ENCODE assay signal across 9 mouse cellular contexts in the genomic region with DNA sequence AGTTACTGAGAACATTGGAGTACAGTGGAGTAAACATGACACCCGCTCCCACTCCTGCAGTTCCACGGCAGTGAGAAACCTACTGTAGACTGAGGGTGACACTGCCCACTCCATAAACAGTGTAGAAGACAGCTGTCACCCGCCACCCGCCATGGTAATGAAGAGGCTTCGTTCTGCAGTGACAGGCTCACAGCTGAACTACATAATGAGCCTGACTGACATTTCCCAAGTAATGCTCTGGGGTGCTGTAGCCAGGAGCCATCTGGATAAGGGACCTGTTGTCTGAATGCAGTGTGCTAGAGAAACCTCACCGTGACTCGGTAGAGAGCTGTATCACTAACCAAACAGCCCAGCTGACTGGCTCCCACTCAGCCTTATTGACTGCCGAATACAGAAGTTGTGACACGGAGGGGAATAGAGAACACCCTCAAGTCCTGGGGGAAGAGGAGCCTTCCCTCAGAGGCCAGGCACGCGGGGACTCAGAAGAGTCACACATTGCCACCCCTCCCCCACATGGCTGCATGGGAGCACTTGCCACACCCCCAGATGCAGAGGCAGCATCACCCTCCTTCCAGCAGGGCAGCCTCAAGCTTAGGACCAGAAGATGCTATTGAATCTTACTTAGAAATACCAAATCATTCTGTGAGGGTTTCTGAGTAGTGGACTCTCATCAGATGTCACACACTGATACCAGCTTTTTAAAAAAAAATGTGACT. TPM values are rescaled to one million over a fixed set of nuclear protein-coding genes. Genes with fewer than 3 reads are reported as not detected.
DNase-seq lines count a peak whose midpoint lies in the region; ATAC-seq and TF ChIP-seq lines count a peak whose summit lies in the region.
"Had no signal": no experiment of that assay in that cellular context is flagged by ENCODE, and none has a peak within 500 bp of the region (broad histone marks: within the 10 kb centered on the region; RNA-seq: fewer than 3 reads in every experiment).

No protein-coding gene starts in this region.

- no peak for TF ChIP-seq CTCF in cerebellum, adult 2 months (IDR thresholded peaks at IDR 0.05; ENCODE audit: borderline replicate concordance, insufficient read depth, low read depth, low read length)

- DNase-seq in kidney, postnatal 14 days = no peak
- peak; percentile 39 for DNase-seq in ZHBTc4 (ENCODE audit: low read depth, low spot score)
- DNase-seq in midbrain, embryonic 14.5 days = peak; percentile 31
- DNase-seq in cerebellum, adult 2 months = no peak
- DNase-seq in ovary, postnatal 14 days (ENCODE audit: low spot score) = no peak

- H3K4me3 ChIP-seq in kidney, embryonic 15.5 days (replicated peaks) = no peak overlapping the region
- no peak overlapping the region for H3K4me3 ChIP-seq in forebrain, embryonic 16.5 days (replicated peaks; ENCODE audit: low read length)
- H3K4me3 ChIP-seq in midbrain, embryonic 14.5 days (replicated peaks; ENCODE audit: low read depth, low read length) = no peak overlapping the region
- H3K4me3 ChIP-seq in cerebellum, adult 2 months (replicated peaks; ENCODE audit: insufficient read depth, low read depth, low read length) = no peak overlapping the region
- no peak overlapping the region for H3K4me3 ChIP-seq in intestine, embryonic 16.5 days (ENCODE audit: low read length)
- H3K4me3 ChIP-seq: embryonic facial prominence, embryonic 13.5 days had no signal

- ATAC-seq in kidney, embryonic 15.5 days (replicated peaks; ENCODE audit: low FRiP score) = peak; percentile 41; the same call in 1 of the 2 replicates
- ATAC-seq in forebrain, embryonic 16.5 days = peak; percentile 87
- no peak for ATAC-seq in midbrain, embryonic 14.5 days (ENCODE audit: low FRiP score, low TSS enrichment)
- no peak for ATAC-seq in intestine, embryonic 16.5 days

- WGBS in kidney, embryonic 15.5 days = 34% methylated on average over 11 of the region's 11 CpGs
- 31% methylated on average over 11 of the region's 11 CpGs for WGBS in forebrain, embryonic 16.5 days
- WGBS in midbrain, embryonic 14.5 days = 41% methylated on average over 11 of the region's 11 CpGs
- WGBS in cerebellum, adult 2 months = 32% methylated on average over 11 of the region's 11 CpGs
- 43% methylated on average over 11 of the region's 11 CpGs for WGBS in intestine, embryonic 16.5 days

- H3K27me3 ChIP-seq in kidney, embryonic 15.5 days = no peaks in the 10 kb centered on the region
- H3K27me3 ChIP-seq in forebrain, embryonic 16.5 days (replicated peaks; ENCODE audit: control insufficient read depth, insufficient read depth, low read length) = no peaks in the 10 kb centered on the region
- H3K27me3 ChIP-seq in midbrain, embryonic 14.5 days (ENCODE audit: control insufficient read depth, insufficient read depth, low read length) = no peaks in the 10 kb centered on the region
- no peaks in the 10 kb centered on the region for H3K27me3 ChIP-seq in cerebellum, adult 2 months (ENCODE audit: control insufficient read depth, insufficient read depth, low read length)
- no peaks in the 10 kb centered on the region for H3K27me3 ChIP-seq in intestine, embryonic 16.5 days (replicated peaks; ENCODE audit: control insufficient read depth, insufficient read depth, low read length)
- H3K27me3 ChIP-seq: embryonic facial prominence, embryonic 13.5 days had no signal

- no peak overlapping the region for H3K4me2 ChIP-seq in kidney, embryonic 15.5 days
- no peak overlapping the region for H3K4me2 ChIP-seq in forebrain, embryonic 16.5 days (ENCODE audit: low read length)
- no peak overlapping the region for H3K4me2 ChIP-seq in midbrain, embryonic 14.5 days (ENCODE audit: low read length)
- H3K4me2 ChIP-seq in intestine, embryonic 16.5 days (ENCODE audit: low read depth, low read length) = no peak overlapping the region
- H3K4me2 ChIP-seq: embryonic facial prominence, embryonic 13.5 days had no signal

- H3K9ac ChIP-seq in kidney, embryonic 15.5 days = no peak overlapping the region
- H3K9ac ChIP-seq in forebrain, embryonic 16.5 days (replicated peaks; ENCODE audit: low read depth, low read length) = no peak overlapping the region
- no peak overlapping the region for H3K9ac ChIP-seq in midbrain, embryonic 14.5 days (replicated peaks; ENCODE audit: low read length)
- H3K9ac ChIP-seq in intestine, embryonic 16.5 days (ENCODE audit: low read depth, low read length) = no peak overlapping the region
- H3K9ac ChIP-seq: embryonic facial prominence, embryonic 13.5 days had no signal

- no peaks in the 10 kb centered on the region for H3K9me3 ChIP-seq in kidney, embryonic 15.5 days (replicated peaks)
- no peaks in the 10 kb centered on the region for H3K9me3 ChIP-seq in forebrain, embryonic 16.5 days (ENCODE audit: control insufficient read depth, low read length)
- H3K9me3 ChIP-seq in midbrain, embryonic 14.5 days (ENCODE audit: control insufficient read depth, low read length) = no peaks in the 10 kb centered on the region
- no peaks in the 10 kb centered on the region for H3K9me3 ChIP-seq in intestine, embryonic 16.5 days (ENCODE audit: control insufficient read depth, low read length)
- H3K9me3 ChIP-seq: embryonic facial prominence, embryonic 13.5 days had no signal

- no peak for TF ChIP-seq POLR2A in cerebellum, adult 2 months (IDR thresholded peaks at IDR 0.05; ENCODE audit: borderline replicate concordance, insufficient read depth, low read length)

- H3K4me1 ChIP-seq in kidney, embryonic 15.5 days = peaks cover 5% of the 10 kb centered on the region; the same call in 1 of the 2 replicates
- peaks cover 7% of the 10 kb centered on the region for H3K4me1 ChIP-seq in forebrain, embryonic 16.5 days (replicated peaks; ENCODE audit: control insufficient read depth, insufficient read depth, low read length)
- H3K4me1 ChIP-seq in midbrain, embryonic 14.5 days (ENCODE audit: control insufficient read depth, insufficient read depth, low read length) = no peaks in the 10 kb centered on the region
- H3K4me1 ChIP-seq in cerebellum, adult 2 months (ENCODE audit: control insufficient read depth, insufficient read depth, low read length) = no peaks in the 10 kb centered on the region
- no peaks in the 10 kb centered on the region for H3K4me1 ChIP-seq in intestine, embryonic 16.5 days (ENCODE audit: control insufficient read depth, insufficient read depth, low read length)

- H3K27ac ChIP-seq in kidney, embryonic 15.5 days = no peak overlapping the region
- H3K27ac ChIP-seq in forebrain, embryonic 16.5 days (ENCODE audit: low read length) = no peak overlapping the region
- H3K27ac ChIP-seq in midbrain, embryonic 14.5 days (replicated peaks; ENCODE audit: low read depth, low read length) = no peak overlapping the region
- no peak overlapping the region for H3K27ac ChIP-seq in cerebellum, adult 2 months (ENCODE audit: insufficient read depth, low read length)
- H3K27ac ChIP-seq in intestine, embryonic 16.5 days (ENCODE audit: low read length) = no peak overlapping the region
- H3K27ac ChIP-seq: embryonic facial prominence, embryonic 13.5 days had no signal

- peaks cover 30% of the 10 kb centered on the region for H3K36me3 ChIP-seq in kidney, embryonic 15.5 days
- H3K36me3 ChIP-seq in forebrain, embryonic 16.5 days (ENCODE audit: control insufficient read depth, insufficient read depth) = no peaks in the 10 kb centered on the region; the same call in 1 of the 2 replicates
- peaks cover 25% of the 10 kb centered on the region for H3K36me3 ChIP-seq in midbrain, embryonic 14.5 days (ENCODE audit: control insufficient read depth, insufficient read depth, low read length)
- peaks cover 2% of the 10 kb centered on the region; the same call in 1 of the 2 replicates for H3K36me3 ChIP-seq in intestine, embryonic 16.5 days (ENCODE audit: control insufficient read depth, insufficient read depth, low read length)

RNA-seq across cellular contexts. Expression of gene Usp50, which starts 17.2 kb away (rescaled TPM):
- 2.7 and 3.4 TPM in 2 replicates for polyA plus RNA-seq in kidney, embryonic 15.5 days (2015; fragmentation: Nextera tagmentation; extraction: Ambion mirVana)
- polyA plus RNA-seq in forebrain, embryonic 16.5 days (2015; fragmentation: Nextera tagmentation; extraction: Ambion mirVana) = 1.9 and 2.2 TPM in 2 replicates
- polyA plus RNA-seq in midbrain, embryonic 14.5 days (2014; fragmentation: Nextera tagmentation; extraction: Ambion mirVana) = 3.1 TPM in 2 replicates
- polyA plus RNA-seq in cerebellum, adult 2 months (2012; rRNA removed) = 1.9 and 2.5 TPM in 2 replicates
- polyA plus RNA-seq in intestine, embryonic 16.5 days (2015; fragmentation: Nextera tagmentation; extraction: Ambion mirVana) = 1.4 and 1.5 TPM in 2 replicates

RNA-seq across cellular contexts. Expression of gene Usp8, which starts 58.9 kb away (rescaled TPM):
- 42.6 and 43.6 TPM in 2 replicates for polyA plus RNA-seq in kidney, embryonic 15.5 days (2015; fragmentation: Nextera tagmentation; extraction: Ambion mirVana)
- polyA plus RNA-seq in forebrain, embryonic 16.5 days (2015; fragmentation: Nextera tagmentation; extraction: Ambion mirVana) = 28.8 and 34.5 TPM in 2 replicates
- polyA plus RNA-seq in midbrain, embryonic 14.5 days (2014; fragmentation: Nextera tagmentation; extraction: Ambion mirVana) = 19.6 and 31.1 TPM in 2 replicates
- 54.6 and 54.7 TPM in 2 replicates for polyA plus RNA-seq in cerebellum, adult 2 months (2012; rRNA removed)
- 33.2 and 33.6 TPM in 2 replicates for polyA plus RNA-seq in intestine, embryonic 16.5 days (2015; fragmentation: Nextera tagmentation; extraction: Ambion mirVana)

Comparison
In these comparisons a context has a peak if more than half of its experiments do, and no peak if none do; other contexts are left out.
1. ATAC-seq: peak in kidney, embryonic 15.5 days (single experiment) and forebrain, embryonic 16.5 days (single experiment); none in midbrain, embryonic 14.5 days (single experiment) and intestine, embryonic 16.5 days (single experiment).
2. DNase-seq: peak in ZHBTc4 (single experiment) and midbrain, embryonic 14.5 days (single experiment); none in kidney, postnatal 14 days (single experiment), cerebellum, adult 2 months (0 of 2) and ovary, postnatal 14 days (single experiment).